Mouse (Mus musculus) ES-Bruce4 (cell line): Measurements from ENCODE around the gene Csnk2a2.

Experiments
- CTCF ChIP-seq: IDR thresholded peaks from one replicate; pipeline ENCODE4 v1.8.1; 2011; ENCODE audit warnings: low read depth, low read length
- EP300 ChIP-seq: IDR thresholded peaks from 2 replicates; pipeline ENCODE4 v1.6.1; 2011; ENCODE audit warnings: low read depth, low read length; ENCODE audit not compliant: insufficient read depth

DNA sequence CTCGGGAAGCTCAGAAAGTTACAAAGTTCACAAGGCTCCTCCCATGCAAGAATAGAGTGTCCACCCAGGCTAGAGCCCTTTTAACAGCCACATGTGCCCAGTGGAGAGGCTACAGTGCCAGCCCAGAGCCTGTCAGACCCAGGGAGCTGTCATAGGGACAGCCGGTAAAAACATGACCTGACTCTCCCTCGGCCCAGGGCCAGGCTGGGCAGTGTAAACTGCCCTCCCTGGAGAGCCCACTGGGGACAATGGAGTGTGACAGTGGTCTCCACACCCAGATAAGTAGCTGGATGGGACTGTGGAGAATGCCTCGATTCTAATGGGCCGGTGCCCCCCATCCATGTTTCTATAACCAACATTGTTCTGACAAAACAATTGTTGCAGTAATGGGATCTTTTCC lies 80.3 kb downstream of the Csnk2a2 start:
- no peak for TF ChIP-seq CTCF
- no peak for TF ChIP-seq EP300
